Mouse (Mus musculus) brain, embryonic 14.5 days (tissue): ENCODE data around the gene Dph2.

Source experiments
- CTCF ChIP-seq: fragments of 200-500 bp; IDR thresholded peaks from 2 replicates; pipeline ENCODE4 v1.5.1; 2012; ENCODE audit warnings: inconsistent platforms, mild to moderate bottlenecking, moderate library complexity, borderline replicate concordance; ENCODE audit not compliant: insufficient read depth, insufficient read length; ENCODE audit errors: extremely low read depth
- POLR2A ChIP-seq: fragments of 200-500 bp; IDR thresholded peaks from 2 replicates; pipeline ENCODE4 v1.6.1; 2012; ENCODE audit warnings: mild to moderate bottlenecking, inconsistent platforms, borderline replicate concordance; ENCODE audit not compliant: poor library complexity, insufficient read depth, insufficient read length, severe bottlenecking; ENCODE audit errors: extremely low read depth

DNA sequence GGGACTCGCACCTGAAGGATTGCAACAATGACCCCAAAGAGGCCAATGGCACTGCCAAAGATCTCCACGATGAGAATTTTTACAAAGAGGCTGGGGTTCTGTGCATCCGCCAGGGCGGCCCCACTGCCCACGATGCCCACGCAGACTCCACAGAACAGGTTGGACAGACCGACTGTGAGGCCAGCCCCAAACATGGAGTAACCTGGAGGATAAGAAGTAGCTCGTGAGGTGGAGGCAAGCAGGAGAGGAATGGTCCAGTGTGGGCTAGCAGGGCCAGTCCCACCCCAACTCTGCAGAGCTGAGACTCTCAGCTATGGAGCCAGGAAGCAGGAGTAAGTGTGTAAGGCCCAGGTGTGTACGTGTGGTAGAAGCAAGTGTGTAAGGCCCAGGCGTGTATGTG, 6.7 kb downstream of the Dph2 start:
- no peak for TF ChIP-seq CTCF
- TF ChIP-seq POLR2A, result no peak
